18 mouse cellular contexts compared by ENCODE assay signal in genomic region chr12:76932688-76933060, GRCm38 (mm10). TPM values are rescaled to one million over a fixed set of nuclear protein-coding genes. Genes with fewer than 3 reads are reported as not detected.
A peak's percentile ranks its signal among the peaks of the same experiment; 100 is the strongest.
DNase-seq lines count a peak whose midpoint lies in the region; ATAC-seq and TF ChIP-seq lines count a peak whose summit lies in the region.
"Had no signal": no experiment of that assay in that cellular context is flagged by ENCODE, and none has a peak within 500 bp of the region (broad histone marks: within the 10 kb centered on the region; RNA-seq: fewer than 3 reads in every experiment).

No protein-coding gene starts in this region.

- no peak overlapping the region for H3K4me2 ChIP-seq in intestine, postnatal 0 days (replicated peaks; ENCODE audit: low read depth)
- H3K4me2 ChIP-seq in intestine, embryonic 16.5 days (ENCODE audit: low read depth, low read length): no peak overlapping the region
- H3K4me2 ChIP-seq: liver, embryonic 15.5 days; neural tube, embryonic 15.5 days; stomach, embryonic 15.5 days had no signal

- no peak for ATAC-seq in intestine, postnatal 0 days
- no peak for ATAC-seq in intestine, embryonic 16.5 days

- H3K36me3 ChIP-seq in intestine, postnatal 0 days (ENCODE audit: control insufficient read depth, insufficient read depth): peaks cover 28% of the 10 kb centered on the region
- H3K36me3 ChIP-seq in intestine, embryonic 16.5 days (ENCODE audit: control insufficient read depth, insufficient read depth, low read length): peaks cover 7% of the 10 kb centered on the region; the same call in 1 of the 2 replicates

- H3K4me1 ChIP-seq in intestine, postnatal 0 days (replicated peaks; ENCODE audit: control insufficient read depth, insufficient read depth, low read length): no peaks in the 10 kb centered on the region
- H3K4me1 ChIP-seq in intestine, embryonic 16.5 days (ENCODE audit: control insufficient read depth, insufficient read depth, low read length): peaks cover 6% of the 10 kb centered on the region; the same call in 1 of the 2 replicates
- H3K4me1 ChIP-seq in brown adipose tissue, adult 24 weeks (ENCODE audit: control insufficient read depth, insufficient read depth, insufficient read length, low read length): peaks cover 10% of the 10 kb centered on the region
- H3K4me1 ChIP-seq: neural tube, embryonic 15.5 days; stomach, embryonic 15.5 days had no signal

- intact Hi-C loops in gastrocnemius, adult 2 months (cut with DNase I): no loop called here

- H3K27me3 ChIP-seq in intestine, postnatal 0 days (replicated peaks; ENCODE audit: control insufficient read depth, insufficient read depth, low read length): no peaks in the 10 kb centered on the region
- no peaks in the 10 kb centered on the region for H3K27me3 ChIP-seq in intestine, embryonic 16.5 days (replicated peaks; ENCODE audit: control insufficient read depth, insufficient read depth, low read length)
- H3K27me3 ChIP-seq: liver, embryonic 15.5 days; neural tube, embryonic 15.5 days; stomach, embryonic 15.5 days had no signal

- H3K9ac ChIP-seq in intestine, postnatal 0 days (ENCODE audit: low read depth, low read length): no peak overlapping the region
- H3K9ac ChIP-seq in intestine, embryonic 16.5 days (ENCODE audit: low read depth, low read length): no peak overlapping the region
- H3K9ac ChIP-seq: liver, embryonic 15.5 days; neural tube, embryonic 15.5 days; stomach, embryonic 15.5 days had no signal

- no peaks in the 10 kb centered on the region for H3K9me3 ChIP-seq in intestine, postnatal 0 days (ENCODE audit: control insufficient read depth)
- no peaks in the 10 kb centered on the region for H3K9me3 ChIP-seq in intestine, embryonic 16.5 days (ENCODE audit: control insufficient read depth, low read length)
- H3K9me3 ChIP-seq: liver, embryonic 15.5 days; midbrain, embryonic 10.5 days; neural tube, embryonic 15.5 days; stomach, embryonic 15.5 days had no signal

- TF ChIP-seq CTCF in gastrocnemius, adult 2 months (IDR thresholded peaks at IDR 0.05): no peak
- no peak for TF ChIP-seq CTCF in intestine, postnatal 0 days (IDR thresholded peaks at IDR 0.05; ENCODE audit: low read depth)

- no peak for DNase-seq in gastrocnemius, adult 2 months
- DNase-seq in gastrocnemius, adult 18-20 months (ENCODE audit: low spot score): no peak
- DNase-seq in CD4-positive helper T cell, adult 2 months (ENCODE audit: low read depth, low spot score): peak; percentile 51
- DNase-seq in c-Kit-positive CD71-positive TER-119-positive erythroid progenitor cells, embryonic 14.5 days (ENCODE audit: low spot score): no peak
- no peak for DNase-seq in right cerebral cortex, postnatal 14 days
- DNase-seq: adrenal gland, adult 8-10 months; B cell, adult 2 months; gastrocnemius, postnatal 36 days; kidney, adult 11 months; kidney, postnatal 25 days; retina, postnatal 1 day had no signal

- no peak overlapping the region for H3K4me3 ChIP-seq in gastrocnemius, adult 2 months
- no peak overlapping the region for H3K4me3 ChIP-seq in intestine, postnatal 0 days (ENCODE audit: low read depth, low read length)
- no peak overlapping the region for H3K4me3 ChIP-seq in intestine, embryonic 16.5 days (ENCODE audit: low read length)
- H3K4me3 ChIP-seq in brown adipose tissue, adult 24 weeks (ENCODE audit: insufficient read depth, low read depth, low read length): no peak overlapping the region
- H3K4me3 ChIP-seq: liver, embryonic 15.5 days; midbrain, embryonic 10.5 days; neural tube, embryonic 15.5 days; stomach, embryonic 15.5 days had no signal

- 69% methylated on average over 6 of the region's 6 CpGs for WGBS in intestine, postnatal 0 days
- 58% methylated on average over 6 of the region's 6 CpGs for WGBS in intestine, embryonic 16.5 days

- H3K27ac ChIP-seq in gastrocnemius, adult 2 months: peak overlapping the region; percentile 80
- peak overlapping the region; percentile 54; the same call in 1 of the 2 replicates for H3K27ac ChIP-seq in intestine, postnatal 0 days (ENCODE audit: low read depth, low read length)
- no peak overlapping the region for H3K27ac ChIP-seq in intestine, embryonic 16.5 days (ENCODE audit: low read length)
- peak overlapping the region; percentile 94 for H3K27ac ChIP-seq in brown adipose tissue, adult 24 weeks (replicated peaks; ENCODE audit: low read depth, low read length)
- H3K27ac ChIP-seq: liver, embryonic 15.5 days; neural tube, embryonic 15.5 days; stomach, embryonic 15.5 days had no signal

RNA-seq across cellular contexts. Expression of gene Max, which starts 29.3 kb away (rescaled TPM):
- total RNA-seq in gastrocnemius, adult 2 months (2021): 10 to 100 TPM; 40.4 to 43.8 TPM
- 10 to 100 TPM; 30.1 to 36.7 TPM for total RNA-seq in gastrocnemius, adult 18-20 months (2021)
- 24.7 and 27.7 TPM in 2 replicates for polyA plus RNA-seq in intestine, postnatal 0 days (2015; fragmentation: Nextera tagmentation; extraction: Ambion mirVana)
- 14.2 and 15.0 TPM in 2 replicates for polyA plus RNA-seq in intestine, embryonic 16.5 days (2015; fragmentation: Nextera tagmentation; extraction: Ambion mirVana)
- polyA plus RNA-seq in brown adipose tissue, adult 24 weeks (2012; ENCODE audit: insufficient read depth, insufficient read length, missing spikeins): 42.7 and 44.6 TPM in 2 replicates
